Mouse (Mus musculus): ENCODE results near the gene Slc29a1. TPM values are rescaled to one million over a fixed set of nuclear protein-coding genes. Genes with fewer than 3 reads are reported as not detected.

Gene Slc29a1
- polyA plus RNA-seq, 1 experiment from 2014 or later = 154 TPM

- Histone ChIP-seq H3K4me3 (ENCODE audit: low read depth, low read length) (no peak overlapping the region), H3K27ac (ENCODE audit: low read length) (no peak overlapping the region), H3K9me3 (replicated peaks; ENCODE audit: control insufficient read depth, low read length) (no peaks in the 10 kb centered on the region), H3K36me3 (ENCODE audit: control insufficient read depth, insufficient read depth) (peaks cover 59% of the 10 kb centered on the region), H3K4me1 (ENCODE audit: control insufficient read depth, low read depth, low read length) (peaks cover 42% of the 10 kb centered on the region), H3K27me3 (ENCODE audit: control insufficient read depth, insufficient read depth, low read depth, low read length) (no peaks in the 10 kb centered on the region), H3K9ac (ENCODE audit: low read depth, low read length) (no peak overlapping the region), H3K4me2 (ENCODE audit: low read depth, low read length) (no peak overlapping the region)
- ATAC-seq (ENCODE audit: low read depth) = no peak
- 82% methylated on average over 7 of the region's 7 CpGs for WGBS (ENCODE audit: insufficient replicate concordance)
These were observed 11.0 kb downstream of the Slc29a1 start for GRCm38 (mm10) chr17:45588370-45588769.

- Histone ChIP-seq H3K4me1 (ENCODE audit: control insufficient read depth, low read depth, low read length) (peaks cover 42% of the 10 kb centered on the region), H3K9ac (ENCODE audit: low read depth, low read length) (no peak overlapping the region), H3K36me3 (ENCODE audit: control insufficient read depth, insufficient read depth) (peaks cover 59% of the 10 kb centered on the region)
These were observed 13.0 kb downstream of the Slc29a1 start for GRCm38 (mm10) chr17:45586449-45586837.

GRCm38 (mm10) chr17:45585725-45586448 is 13.5 kb downstream of the Slc29a1 start:
- no peaks in the 10 kb centered on the region for H3K27me3 ChIP-seq (ENCODE audit: control insufficient read depth, insufficient read depth, low read depth, low read length)
- no peak overlapping the region for H3K9ac ChIP-seq (ENCODE audit: low read depth, low read length)
- peaks cover 45% of the 10 kb centered on the region for H3K4me1 ChIP-seq (ENCODE audit: control insufficient read depth, low read depth, low read length)
- 82% methylated on average over 23 of the region's 23 CpGs for WGBS (ENCODE audit: insufficient replicate concordance)
- no peak overlapping the region for H3K4me2 ChIP-seq (ENCODE audit: low read depth, low read length)
- peaks cover 59% of the 10 kb centered on the region for H3K36me3 ChIP-seq (ENCODE audit: control insufficient read depth, insufficient read depth)
- H3K27ac ChIP-seq (ENCODE audit: low read length) = peak overlapping the region; percentile 66
- H3K4me3 ChIP-seq (ENCODE audit: low read depth, low read length) = no peak overlapping the region
- ATAC-seq (ENCODE audit: low read depth) = no peak
- H3K9me3 ChIP-seq (replicated peaks; ENCODE audit: control insufficient read depth, low read length) = no peaks in the 10 kb centered on the region

More at GRCm38 (mm10) chr17:45586449-45586837, 13.0 kb downstream of the Slc29a1 start:
- H3K4me2 ChIP-seq (ENCODE audit: low read depth, low read length) = no peak overlapping the region
- WGBS (ENCODE audit: insufficient replicate concordance) = 90% methylated on average over 3 of the region's 3 CpGs
- no peaks in the 10 kb centered on the region for H3K9me3 ChIP-seq (replicated peaks; ENCODE audit: control insufficient read depth, low read length)
- H3K27me3 ChIP-seq (ENCODE audit: control insufficient read depth, insufficient read depth, low read depth, low read length) = no peaks in the 10 kb centered on the region
- H3K27ac ChIP-seq (ENCODE audit: low read length) = no peak overlapping the region
- ATAC-seq (ENCODE audit: low read depth) = no peak
- no peak overlapping the region for H3K4me3 ChIP-seq (ENCODE audit: low read depth, low read length)

GRCm38 (mm10) chr17:45584939-45585678 is 14.3 kb downstream of the Slc29a1 start:
- ATAC-seq (ENCODE audit: low read depth) = peak; percentile 35
- peak overlapping the region; percentile 66 for H3K27ac ChIP-seq (ENCODE audit: low read length)
- WGBS (ENCODE audit: insufficient replicate concordance) = 35% methylated on average over 14 of the region's 14 CpGs
- no peaks in the 10 kb centered on the region for H3K27me3 ChIP-seq (ENCODE audit: control insufficient read depth, insufficient read depth, low read depth, low read length)
- no peak overlapping the region for H3K4me2 ChIP-seq (ENCODE audit: low read depth, low read length)
- no peaks in the 10 kb centered on the region for H3K9me3 ChIP-seq (replicated peaks; ENCODE audit: control insufficient read depth, low read length)
- H3K36me3 ChIP-seq (ENCODE audit: control insufficient read depth, insufficient read depth) = peaks cover 53% of the 10 kb centered on the region
- no peak overlapping the region for H3K9ac ChIP-seq (ENCODE audit: low read depth, low read length)
- peaks cover 46% of the 10 kb centered on the region for H3K4me1 ChIP-seq (ENCODE audit: control insufficient read depth, low read depth, low read length)
- H3K4me3 ChIP-seq (ENCODE audit: low read depth, low read length) = peak overlapping the region; percentile 9; the same call in 1 of the 2 replicates

GRCm38 (mm10) chr17:45584096-45584896 is 15.1 kb downstream of the Slc29a1 start:
- 50% methylated on average over 12 of the region's 12 CpGs for WGBS (ENCODE audit: insufficient replicate concordance)
- no peak overlapping the region for H3K4me2 ChIP-seq (ENCODE audit: low read depth, low read length)
- H3K27me3 ChIP-seq (ENCODE audit: control insufficient read depth, insufficient read depth, low read depth, low read length) = no peaks in the 10 kb centered on the region
- no peaks in the 10 kb centered on the region for H3K9me3 ChIP-seq (replicated peaks; ENCODE audit: control insufficient read depth, low read length)
- ATAC-seq (ENCODE audit: low read depth) = no peak
- H3K4me1 ChIP-seq (ENCODE audit: control insufficient read depth, low read depth, low read length) = peaks cover 46% of the 10 kb centered on the region
- peaks cover 45% of the 10 kb centered on the region for H3K36me3 ChIP-seq (ENCODE audit: control insufficient read depth, insufficient read depth)
- peak overlapping the region; percentile 66 for H3K27ac ChIP-seq (ENCODE audit: low read length)
- peak overlapping the region; percentile 9; the same call in 1 of the 2 replicates for H3K4me3 ChIP-seq (ENCODE audit: low read depth, low read length)
- no peak overlapping the region for H3K9ac ChIP-seq (ENCODE audit: low read depth, low read length)

GRCm38 (mm10) chr17:45582715-45583355 is 16.6 kb downstream of the Slc29a1 start:
- 48% methylated on average over 6 of the region's 6 CpGs for WGBS (ENCODE audit: insufficient replicate concordance)
- H3K9me3 ChIP-seq (replicated peaks; ENCODE audit: control insufficient read depth, low read length) = no peaks in the 10 kb centered on the region
- H3K36me3 ChIP-seq (ENCODE audit: control insufficient read depth, insufficient read depth) = peaks cover 32% of the 10 kb centered on the region
- peak overlapping the region; percentile 38 for H3K4me2 ChIP-seq (ENCODE audit: low read depth, low read length)
- H3K9ac ChIP-seq (ENCODE audit: low read depth, low read length) = no peak overlapping the region
- ATAC-seq (ENCODE audit: low read depth) = peak; percentile 28; the same call in 1 of the 2 replicates
- H3K4me1 ChIP-seq (ENCODE audit: control insufficient read depth, low read depth, low read length) = peaks cover 50% of the 10 kb centered on the region
- 0 out of 2 replicates have a peak overlapping the region, but pooled peaks have one; percentile 3 for H3K4me3 ChIP-seq (ENCODE audit: low read depth, low read length)
- peak overlapping the region; percentile 90 for H3K27ac ChIP-seq (ENCODE audit: low read length)
- H3K27me3 ChIP-seq (ENCODE audit: control insufficient read depth, insufficient read depth, low read depth, low read length) = no peaks in the 10 kb centered on the region

- Histone ChIP-seq H3K27ac (ENCODE audit: low read length) (peak overlapping the region; percentile 90), H3K27me3 (ENCODE audit: control insufficient read depth, insufficient read depth, low read depth, low read length) (no peaks in the 10 kb centered on the region), H3K4me1 (ENCODE audit: control insufficient read depth, low read depth, low read length) (peaks cover 50% of the 10 kb centered on the region), H3K36me3 (ENCODE audit: control insufficient read depth, insufficient read depth) (peaks cover 27% of the 10 kb centered on the region), H3K4me3 (ENCODE audit: low read depth, low read length) (0 out of 2 replicates have a peak overlapping the region, but pooled peaks have one; percentile 3), H3K9me3 (replicated peaks; ENCODE audit: control insufficient read depth, low read length) (no peaks in the 10 kb centered on the region), H3K9ac (ENCODE audit: low read depth, low read length) (no peak overlapping the region; the same call in 1 of the 2 replicates), H3K4me2 (ENCODE audit: low read depth, low read length) (peak overlapping the region; percentile 38)
- WGBS (ENCODE audit: insufficient replicate concordance) = 37% methylated on average over 6 of the region's 6 CpGs
- peak; percentile 72 for ATAC-seq (ENCODE audit: low read depth)
These were observed 17.2 kb downstream of the Slc29a1 start for GRCm38 (mm10) chr17:45582188-45582587.

- peak; percentile 17; the same call in 1 of the 2 replicates for ATAC-seq (ENCODE audit: low read depth)
- peak overlapping the region; percentile 90 for H3K27ac ChIP-seq (ENCODE audit: low read length)
- no peaks in the 10 kb centered on the region for H3K27me3 ChIP-seq (ENCODE audit: control insufficient read depth, insufficient read depth, low read depth, low read length)
- peak overlapping the region; percentile 38 for H3K4me2 ChIP-seq (ENCODE audit: low read depth, low read length)
- H3K4me3 ChIP-seq (ENCODE audit: low read depth, low read length) = no peak overlapping the region
- H3K9me3 ChIP-seq (replicated peaks; ENCODE audit: control insufficient read depth, low read length) = no peaks in the 10 kb centered on the region
- H3K9ac ChIP-seq (ENCODE audit: low read depth, low read length) = peak overlapping the region; percentile 13; the same call in 1 of the 2 replicates
- peaks cover 50% of the 10 kb centered on the region for H3K4me1 ChIP-seq (ENCODE audit: control insufficient read depth, low read depth, low read length)
- H3K36me3 ChIP-seq (ENCODE audit: control insufficient read depth, insufficient read depth) = peaks cover 21% of the 10 kb centered on the region
- 3% methylated on average over 2 of the region's 2 CpGs for WGBS (ENCODE audit: insufficient replicate concordance)
These were observed 17.8 kb downstream of the Slc29a1 start for GRCm38 (mm10) chr17:45581567-45581983.
